Mouse (Mus musculus): ENCODE measurements around the gene Malsu1.
A peak's percentile ranks its signal among the peaks of the same experiment; 100 is the strongest.

Malsu1 gene

GRCm38 (mm10) chr6:49073304-49074116 is at the start of gene Malsu1:
Gene Malsu1, plus strand, starts transcription at chr6:49073795.
- DNase-seq (ENCODE audit: low spot score): peak; percentile 95

GRCm38 (mm10) chr6:49025290-49025689 is 48.3 kb upstream of the Malsu1 start:
- no peak for DNase-seq (ENCODE audit: low spot score)

DNA sequence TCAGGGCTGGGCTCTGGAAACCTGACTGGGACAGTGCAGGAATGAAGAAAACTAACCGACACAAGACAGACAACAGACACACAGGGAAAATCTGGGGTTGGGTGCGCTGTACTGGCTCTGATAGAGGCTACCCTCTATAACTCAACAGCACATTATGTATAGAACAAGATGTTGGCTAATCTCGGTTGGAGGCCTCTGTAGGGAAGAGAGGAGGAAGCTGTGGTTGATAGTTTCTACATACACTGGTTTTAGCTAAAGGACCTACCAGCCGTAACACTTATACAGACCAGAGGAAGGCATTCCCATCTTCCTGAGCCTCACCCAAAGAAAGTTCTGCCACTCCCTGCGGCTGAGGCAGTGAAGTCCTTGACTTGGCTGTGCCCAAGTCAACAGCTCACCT is 47.1 kb upstream of the Malsu1 start:
- DNase-seq (ENCODE audit: low spot score): no peak

DNA sequence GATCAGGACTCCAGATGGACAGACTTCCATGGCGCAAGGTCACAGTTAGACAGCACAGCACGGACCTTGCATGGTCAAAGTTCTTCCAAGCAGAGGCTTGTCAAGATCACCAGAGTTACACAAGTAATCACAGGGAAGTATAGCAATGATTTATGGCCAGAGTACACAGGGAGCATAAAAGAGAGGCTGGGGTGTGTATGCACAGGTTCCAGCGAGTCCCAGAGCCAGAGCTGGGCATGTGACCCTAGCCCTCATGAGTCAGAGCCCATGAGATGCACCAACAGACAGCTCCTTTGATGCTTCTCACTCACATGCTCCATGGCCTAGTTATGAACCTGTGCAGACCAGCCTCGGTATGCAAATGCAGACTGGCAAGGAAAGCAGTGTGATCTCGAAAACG is 45.6 kb upstream of the Malsu1 start:
- no peak for DNase-seq (ENCODE audit: low spot score)

- DNase-seq (ENCODE audit: low spot score): no peak
Measured at GRCm38 (mm10) chr6:49028708-49029107, 44.9 kb upstream of the Malsu1 start.

- DNase-seq (ENCODE audit: low spot score): no peak
Measured at GRCm38 (mm10) chr6:49031230-49031629, 42.4 kb upstream of the Malsu1 start.

- DNase-seq (ENCODE audit: low spot score): no peak
Measured at GRCm38 (mm10) chr6:49032783-49033182, 40.8 kb upstream of the Malsu1 start.

DNA sequence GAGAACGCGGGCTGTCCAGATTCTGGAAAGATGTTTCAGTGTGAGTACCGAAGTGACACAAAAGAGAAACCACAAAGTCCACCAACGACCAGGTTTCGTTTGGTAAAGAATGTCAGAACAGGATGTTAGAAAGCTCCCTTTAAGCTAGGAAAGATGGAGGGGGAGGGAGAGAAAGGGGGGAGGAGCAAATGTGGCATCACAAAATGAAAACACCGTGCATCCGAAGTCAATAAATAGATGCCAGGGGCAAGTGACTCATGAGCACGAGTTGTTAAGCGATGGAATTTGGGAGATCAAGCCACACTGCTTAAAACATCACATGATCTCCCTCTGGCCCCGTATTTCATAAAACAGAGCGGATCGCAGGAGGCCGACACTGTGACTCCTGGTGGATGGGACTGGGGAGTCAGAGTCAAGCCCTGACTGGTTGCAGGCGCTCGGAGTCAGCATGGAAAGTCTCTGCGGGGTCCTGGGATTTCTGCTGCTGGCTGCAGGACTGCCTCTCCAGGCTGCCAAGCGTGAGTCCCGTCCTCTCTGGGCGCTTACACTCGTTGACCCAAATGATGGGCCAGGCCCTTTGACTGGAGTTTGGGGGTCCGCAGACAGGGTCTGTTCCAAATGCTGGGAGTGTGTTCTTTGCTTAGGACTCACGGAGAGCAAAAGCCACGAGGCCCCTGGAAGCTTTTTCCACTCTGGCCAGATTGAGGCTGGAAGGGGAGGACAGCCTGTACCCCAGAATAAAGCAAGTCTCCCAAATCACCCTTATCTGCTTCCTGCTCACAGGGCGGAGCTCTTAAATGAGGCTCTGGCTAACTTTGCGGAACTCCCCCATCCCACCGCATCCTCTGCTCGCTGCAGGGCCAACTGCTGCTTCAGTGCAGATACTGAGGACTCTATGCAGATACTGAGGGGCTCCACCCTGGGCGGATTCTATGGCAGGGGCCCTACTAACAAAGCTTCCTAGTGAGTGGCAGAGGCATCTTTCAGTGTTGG is 37.0 kb upstream of the Malsu1 start, which contains the start of gene Gpnmb:
Gene Gpnmb, plus strand, starts transcription at position 272 of the 993 bp plus-strand sequence.
- DNase-seq (ENCODE audit: low spot score): no peak

DNA sequence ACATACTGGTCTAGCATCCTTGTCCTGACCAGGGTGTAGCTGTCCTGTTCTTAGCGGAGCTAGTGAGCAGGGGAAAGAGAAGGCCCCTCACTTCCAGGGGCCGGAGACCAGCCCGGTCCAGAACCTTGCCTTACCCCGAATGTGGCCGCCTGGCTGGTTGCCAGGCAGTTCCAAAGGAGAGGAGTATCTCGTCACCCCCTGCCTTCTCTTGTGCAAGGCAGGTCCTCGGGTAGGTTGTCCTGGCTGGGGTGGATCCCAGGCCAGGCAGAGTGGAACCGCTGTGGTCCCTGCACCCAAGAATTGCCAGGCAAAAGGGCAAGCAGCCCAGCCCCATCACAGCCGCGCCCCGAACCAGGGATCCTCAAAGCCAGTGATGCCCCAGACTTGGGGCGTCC is 36.3 kb upstream of the Malsu1 start:
- no peak for DNase-seq (ENCODE audit: low spot score)

DNA sequence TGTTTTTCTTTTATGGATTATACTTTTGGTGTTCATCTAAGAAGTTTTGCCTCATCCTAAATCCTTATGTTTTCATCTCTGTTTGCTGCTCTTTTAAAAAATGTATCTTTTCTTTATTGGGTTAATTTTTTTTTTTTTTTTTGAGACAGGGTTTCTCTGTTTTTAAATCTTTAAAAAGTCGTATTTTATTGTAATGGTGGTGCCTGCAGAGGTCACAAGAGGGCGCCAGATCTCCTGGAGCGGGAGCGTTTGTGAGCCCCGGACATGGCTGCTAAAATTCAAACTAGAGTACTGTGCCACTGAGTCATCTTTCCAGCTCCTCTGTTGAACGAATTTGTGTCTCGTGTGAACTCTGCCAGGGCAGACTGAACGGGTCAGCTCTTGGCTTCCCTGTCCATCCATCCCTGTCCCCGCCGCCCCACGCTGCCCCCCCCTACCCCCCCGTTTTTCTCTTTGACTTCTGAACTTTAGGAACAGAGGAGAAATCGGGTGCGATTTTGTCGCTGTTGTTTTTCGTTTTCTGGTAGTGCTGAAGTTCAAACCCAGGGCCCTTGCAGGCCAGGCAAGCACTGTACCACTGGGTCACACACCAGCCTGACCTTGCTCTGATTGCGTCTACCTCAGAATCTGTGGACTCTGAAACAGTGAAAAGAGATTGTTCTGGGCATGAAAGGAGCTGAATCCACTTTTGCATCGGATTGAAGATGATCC is 34.0 kb upstream of the Malsu1 start:
- DNase-seq (ENCODE audit: low spot score): peak; percentile 74

- no peak for DNase-seq (ENCODE audit: low spot score)
Measured at GRCm38 (mm10) chr6:49046502-49046901, 27.1 kb upstream of the Malsu1 start.

- DNase-seq (ENCODE audit: low spot score): no peak
Measured at GRCm38 (mm10) chr6:49046976-49047375, 26.6 kb upstream of the Malsu1 start.

DNA sequence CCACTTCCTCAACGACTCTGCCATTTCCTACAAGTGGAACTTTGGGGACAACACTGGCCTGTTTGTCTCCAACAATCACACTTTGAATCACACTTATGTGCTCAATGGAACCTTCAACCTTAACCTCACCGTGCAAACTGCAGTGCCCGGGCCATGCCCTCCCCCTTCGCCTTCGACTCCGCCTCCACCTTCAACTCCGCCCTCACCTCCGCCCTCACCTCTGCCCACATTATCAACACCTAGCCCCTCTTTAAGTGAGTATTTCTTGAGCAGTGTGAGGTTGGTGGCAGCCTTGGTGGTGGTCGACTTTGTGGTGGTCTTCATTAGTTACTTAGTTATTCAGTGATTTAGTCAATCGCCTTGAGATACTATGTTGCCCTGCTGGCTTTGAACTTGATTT is 25.7 kb upstream of the Malsu1 start:
- no peak for DNase-seq (ENCODE audit: low spot score)

DNA sequence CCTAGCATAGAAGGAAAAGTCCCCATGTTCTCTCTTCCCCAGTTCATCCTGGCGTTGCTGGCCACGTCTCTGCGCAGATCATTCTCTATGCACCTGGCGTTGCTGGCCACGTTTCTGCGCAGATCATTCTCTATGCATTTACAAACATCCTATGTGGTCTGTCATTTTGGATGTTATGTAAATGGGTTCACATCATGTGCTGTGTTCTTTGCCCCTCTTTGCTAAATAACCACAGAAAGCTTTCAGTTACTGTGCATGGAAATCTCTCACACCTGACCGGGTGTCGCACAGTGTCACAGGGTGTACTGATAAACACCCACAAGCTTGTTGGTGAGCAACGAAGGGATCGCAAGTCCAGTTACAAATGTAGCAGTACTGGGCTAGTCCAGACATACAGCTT is 25.2 kb upstream of the Malsu1 start:
- DNase-seq (ENCODE audit: low spot score): no peak

- DNase-seq (ENCODE audit: low spot score): no peak
Measured at GRCm38 (mm10) chr6:49050677-49051410, 22.8 kb upstream of the Malsu1 start.

GRCm38 (mm10) chr6:49052191-49052590 is 21.4 kb upstream of the Malsu1 start:
- no peak for DNase-seq (ENCODE audit: low spot score)

DNA sequence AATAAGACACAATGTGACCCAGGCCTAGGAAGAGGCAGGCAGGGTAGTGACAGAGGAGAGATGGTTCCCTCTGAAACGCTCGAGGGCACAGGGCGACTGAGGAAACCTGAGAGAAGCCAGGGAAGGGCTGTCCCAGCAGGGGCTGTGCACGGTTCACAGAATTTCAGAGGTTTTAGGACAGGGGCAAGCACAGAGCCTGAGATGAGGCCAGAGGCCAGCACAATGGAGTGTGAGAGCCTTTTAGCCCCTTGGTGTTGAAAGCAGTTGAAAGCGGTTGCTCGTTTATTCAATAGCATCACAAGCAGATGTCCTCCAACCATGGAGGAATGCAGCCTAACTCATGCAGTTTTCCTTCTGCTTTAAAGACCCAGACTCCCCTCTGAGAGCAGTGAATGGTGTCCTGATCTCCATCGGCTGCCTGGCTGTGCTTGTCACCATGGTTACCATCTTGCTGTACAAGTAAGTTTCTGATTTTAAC is 18.3 kb upstream of the Malsu1 start:
- no peak for DNase-seq (ENCODE audit: low spot score)

GRCm38 (mm10) chr6:49056009-49056408 is 17.6 kb upstream of the Malsu1 start:
- no peak for DNase-seq (ENCODE audit: low spot score)

DNA sequence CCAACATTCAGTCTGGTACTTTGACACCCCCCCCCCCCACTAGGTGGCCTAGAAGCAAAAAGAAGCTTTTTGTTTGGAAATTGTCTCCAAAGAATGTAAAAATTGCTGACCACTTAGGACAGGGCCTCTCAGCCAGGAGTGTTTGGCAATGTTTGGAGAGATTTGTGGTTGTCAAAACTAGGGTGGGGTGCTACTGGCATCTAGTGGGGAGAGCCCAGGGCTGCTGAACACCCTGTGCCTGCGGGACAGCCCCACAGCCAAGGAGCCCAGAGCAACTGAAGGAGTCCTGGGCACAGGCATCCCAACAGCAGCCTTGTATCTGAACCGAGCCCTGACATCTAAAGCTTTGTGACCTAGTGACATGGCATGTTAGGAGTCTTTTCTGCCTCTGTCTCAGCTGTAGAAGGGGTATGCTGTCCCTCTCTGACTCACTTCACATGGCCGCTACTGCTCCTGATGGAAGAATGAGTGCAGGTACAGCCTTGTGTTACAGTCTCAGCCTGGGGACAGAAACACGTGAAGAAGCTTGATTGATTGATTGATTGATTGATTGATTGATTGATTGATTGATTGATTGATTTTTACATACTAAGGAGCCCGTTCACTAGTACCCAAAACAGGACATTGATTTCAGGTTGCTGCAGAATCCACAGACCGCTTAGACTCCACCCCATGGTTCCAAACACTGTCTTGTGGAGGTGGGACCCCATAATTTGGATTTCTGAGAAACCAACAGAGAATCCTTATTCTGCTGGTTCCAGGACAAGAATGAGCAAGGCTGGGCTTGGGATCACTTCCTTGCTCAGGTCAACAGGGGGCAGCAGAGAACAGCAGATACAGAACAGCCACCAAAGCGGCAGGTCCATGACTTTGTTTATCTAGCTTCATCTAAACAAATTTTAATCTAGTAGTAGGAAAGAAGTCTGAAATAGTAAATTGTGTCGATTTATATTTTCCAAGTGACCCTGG is 16.3 kb upstream of the Malsu1 start:
- peak; percentile 56 for DNase-seq (ENCODE audit: low spot score)

DNA sequence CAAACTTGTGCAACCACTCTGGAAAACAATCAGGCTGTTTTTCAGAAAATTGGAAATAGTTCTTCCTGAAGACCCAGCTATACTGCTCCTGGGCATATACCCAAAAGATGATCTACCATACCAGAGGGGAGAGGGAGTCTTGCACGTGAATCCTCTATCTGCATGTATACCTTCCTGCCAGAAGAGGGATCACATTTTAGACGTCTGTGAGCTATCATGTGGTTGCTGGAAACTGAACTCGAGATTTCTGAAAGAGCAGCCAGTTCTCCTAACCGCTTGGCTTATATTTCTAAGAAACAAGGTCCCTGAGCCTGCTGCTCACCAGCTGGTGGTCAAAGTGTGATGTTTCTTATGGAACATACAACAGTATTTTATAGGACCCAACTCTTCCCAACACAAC is 5.2 kb upstream of the Malsu1 start:
- no peak for DNase-seq (ENCODE audit: low spot score)

Data from layer of hippocampus, adult 11-12 months (tissue).